Mouse (Mus musculus) CH12.LX (cell line): Measurements from ENCODE around the gene Cotl1. TPM values are rescaled to one million over a fixed set of nuclear protein-coding genes. Genes with fewer than 3 reads are reported as not detected.

ENCODE experiments used
- DNase-seq: peaks from one replicate; pipeline ENCODE4 v3.0.0-alpha.2; 2013; ENCODE audit errors: extremely low read depth
- H3K27ac ChIP-seq: 2 replicates; pipeline ENCODE4 v1.5.1; 2012; ENCODE audit warnings: low read depth, mild to moderate bottlenecking, control low read depth, moderate library complexity; ENCODE audit not compliant: insufficient read depth
- H3K27me3 ChIP-seq: replicated peaks from 2 replicates; pipeline ENCODE3; 2012; ENCODE audit warnings: inconsistent platforms
- H3K36me3 ChIP-seq, 2 experiments: replicated peaks in 1 of 2; 2 replicates each; pipeline versions ENCODE3 to v1.6.1; 2012; ENCODE audit warnings: inconsistent platforms in 1 of 2, low read length in 1 of 2, mild to moderate bottlenecking in 1 of 2, mixed read lengths in 1 of 2, moderate library complexity in 1 of 2; ENCODE audit not compliant: control insufficient read depth in 1 of 2, insufficient read depth in 1 of 2
- H3K4me1 ChIP-seq, 2 experiments: 2 replicates each; pipeline ENCODE4 v1.6.1; 2012; ENCODE audit warnings: inconsistent platforms in 1 of 2, moderate library complexity in 1 of 2; ENCODE audit not compliant: insufficient read depth in 2 of 2, control insufficient read depth in 1 of 2
- H3K4me2 ChIP-seq: 2 replicates; pipeline ENCODE4 v1.6.1; 2012; ENCODE audit warnings: low read depth, mild to moderate bottlenecking, control low read depth; ENCODE audit not compliant: poor library complexity, insufficient read depth, severe bottlenecking
- H3K4me3 ChIP-seq, 3 experiments: fragments of 150-350 bp in 1 of 3; sonication (generic) in 1 of 3; replicated peaks in 1 of 3; 2 replicates each; pipeline versions ENCODE3 to v1.5.1; 2011 to 2012; ENCODE audit warnings: low read depth in 2 of 3, low read length in 2 of 3, mild to moderate bottlenecking in 2 of 3, moderate library complexity in 2 of 3, control low read depth in 1 of 3, improper control_type of control experiment in 1 of 3, inconsistent platforms in 1 of 3, mixed read lengths in 1 of 3; ENCODE audit not compliant: poor library complexity in 1 of 3
- H3K79me2 ChIP-seq: replicated peaks from 2 replicates; pipeline ENCODE4 v1.6.1; 2012; ENCODE audit warnings: mild to moderate bottlenecking, moderate library complexity; ENCODE audit not compliant: control insufficient read depth, poor library complexity, insufficient read depth, severe bottlenecking; ENCODE audit errors: extremely low read depth
- H3K9ac ChIP-seq: 2 replicates; pipeline ENCODE4 v1.6.1; 2012; ENCODE audit warnings: low read depth, mild to moderate bottlenecking, control low read depth, moderate library complexity; ENCODE audit not compliant: insufficient read depth
- H3K9me3 ChIP-seq: replicated peaks from 2 replicates; pipeline ENCODE3; 2012; ENCODE audit warnings: low read length, inconsistent platforms, mixed read lengths
- BHLHE40 ChIP-seq: IDR thresholded peaks from 2 replicates; pipeline ENCODE4 v1.6.1; 2011; ENCODE audit warnings: mild to moderate bottlenecking, low read depth, low read length, improper control_type of control experiment
- CHD1 ChIP-seq: IDR thresholded peaks from 2 replicates; pipeline ENCODE4 v1.6.1; 2012; ENCODE audit warnings: low read depth, low read length, improper control_type of control experiment, inconsistent platforms
- CTCF ChIP-seq, 2 experiments: IDR thresholded peaks in 1 of 2; conservative IDR thresholded peaks in 1 of 2; 2 replicates each; pipeline ENCODE4 v1.5.1; 2011 to 2012; ENCODE audit warnings: low read depth in 2 of 2, low read length in 2 of 2, improper control_type of control experiment in 1 of 2, inconsistent platforms in 1 of 2, mild to moderate bottlenecking in 1 of 2, moderate library complexity in 1 of 2
- EP300 ChIP-seq: IDR thresholded peaks from 2 replicates; pipeline ENCODE4 v1.6.1; 2011; ENCODE audit warnings: low read length, improper control_type of control experiment
- ETS1 ChIP-seq: conservative IDR thresholded peaks from 2 replicates; pipeline ENCODE4 v1.6.1; 2012; ENCODE audit warnings: low read depth, mild to moderate bottlenecking, inconsistent platforms, low read length, improper control_type of control experiment, moderate library complexity
- HCFC1 ChIP-seq: IDR thresholded peaks from 2 replicates; pipeline ENCODE4 v1.6.1; 2012; ENCODE audit warnings: low read depth, mild to moderate bottlenecking, inconsistent platforms, low read length, improper control_type of control experiment
- JUN ChIP-seq: IDR thresholded peaks from 2 replicates; pipeline ENCODE4 v1.6.1; 2011; ENCODE audit warnings: low read depth, mild to moderate bottlenecking, low read length, improper control_type of control experiment, moderate library complexity; ENCODE audit not compliant: insufficient read depth
- KAT2A ChIP-seq: IDR thresholded peaks from 2 replicates; pipeline ENCODE4 v1.6.1; 2012; ENCODE audit warnings: low read length, improper control_type of control experiment, inconsistent platforms; ENCODE audit not compliant: insufficient replicate concordance
- MAFK ChIP-seq: IDR thresholded peaks from 2 replicates; pipeline ENCODE4 v1.6.1; 2011; ENCODE audit warnings: low read length, improper control_type of control experiment; ENCODE audit not compliant: insufficient replicate concordance
- MAX ChIP-seq: IDR thresholded peaks from 2 replicates; pipeline ENCODE4 v1.6.1; 2011; ENCODE audit warnings: low read length, improper control_type of control experiment
- MEF2A ChIP-seq: IDR thresholded peaks from 2 replicates; pipeline ENCODE4 v1.6.1; 2014; ENCODE audit warnings: low read depth, mild to moderate bottlenecking, inconsistent platforms, low read length, improper control_type of control experiment, borderline replicate concordance
- NELFE ChIP-seq: IDR thresholded peaks from 2 replicates; pipeline ENCODE4 v1.6.1; 2011; ENCODE audit warnings: low read depth, low read length, improper control_type of control experiment
- RAD21 ChIP-seq: IDR thresholded peaks from 2 replicates; pipeline ENCODE4 v1.6.1; 2011; ENCODE audit warnings: low read depth, mild to moderate bottlenecking, low read length, improper control_type of control experiment, moderate library complexity
- RCOR1 ChIP-seq: conservative IDR thresholded peaks from 2 replicates; pipeline ENCODE4 v1.6.1; 2012; ENCODE audit warnings: low read depth, mild to moderate bottlenecking, inconsistent platforms, low read length, improper control_type of control experiment
- SMC3 ChIP-seq: IDR thresholded peaks from 2 replicates; pipeline ENCODE4 v1.6.1; 2011; ENCODE audit warnings: low read depth, low read length, improper control_type of control experiment
- TBP ChIP-seq: conservative IDR thresholded peaks from 2 replicates; pipeline ENCODE4 v1.6.1; 2011; ENCODE audit warnings: low read depth, low read length, improper control_type of control experiment
- TCF12 ChIP-seq: IDR thresholded peaks from 2 replicates; pipeline ENCODE4 v1.6.1; 2014; ENCODE audit warnings: low read depth, mild to moderate bottlenecking, inconsistent platforms, low read length, improper control_type of control experiment
- UBTF ChIP-seq: IDR thresholded peaks from 2 replicates; pipeline ENCODE4 v1.6.1; 2012; ENCODE audit warnings: low read depth, mild to moderate bottlenecking, inconsistent platforms, low read length, improper control_type of control experiment, moderate library complexity
- USF2 ChIP-seq: conservative IDR thresholded peaks from 2 replicates; pipeline ENCODE4 v1.6.1; 2011; ENCODE audit warnings: low read depth, low read length, improper control_type of control experiment
- ZC3H11A ChIP-seq: IDR thresholded peaks from 2 replicates; pipeline ENCODE4 v1.6.1; 2012; ENCODE audit warnings: low read depth, mild to moderate bottlenecking, inconsistent platforms, low read length, improper control_type of control experiment
- ZNF384 ChIP-seq: IDR thresholded peaks from 2 replicates; pipeline ENCODE4 v1.6.1; 2012; ENCODE audit warnings: low read depth, low read length, improper control_type of control experiment, inconsistent platforms
- dilution Hi-C: fragments of 300-500 bp; cut with MboI; formaldehyde crosslinking; loops from 2 replicates; pipeline ENCODE4 v1.14.3; 2020; ENCODE audit warnings: low sequenced_read_pairs; ENCODE audit not compliant: extremely low pct_unique_long_range_greater_than_20kb, extremely low pct_ligation_motif_present
- in situ Hi-C: fragments of 300-500 bp; cut with MboI; formaldehyde crosslinking; loops from 3 replicates; pipeline ENCODE4 v1.14.3; 2019; ENCODE audit warnings: low sequenced_read_pairs, low pct_ligation_motif_present, low pct_unique_long_range_greater_than_20kb, mixed read lengths
- polyA plus RNA-seq: library from polyadenylated mRNA; unstranded; fragments of >175 nt; gene quantifications from 2 replicates; pipeline ENCODE4 v1.2.1, GENCODE M21; 2012; ENCODE audit warnings: low read depth; ENCODE audit not compliant: insufficient read length
- total RNA-seq, 2 experiments: library from RNA; depleted of rRNA; stranded (reverse); fragments of 300-350 nt in 1 of 2; fragments of >200 nt in 1 of 2; gene quantifications; 2 replicates each; pipeline ENCODE4 v1.2.3; 2012 to 2014

Cotl1 gene
- total and polyA plus RNA-seq, 3 experiments = 59.6 to 375 (median 135) TPM

GRCm38 (mm10) chr8:119838983-119839340 is 1.4 kb downstream of the Cotl1 start:
- peak overlapping the region in 2 of 3 experiments; percentile 61 to 87 for H3K4me3 ChIP-seq

DNA sequence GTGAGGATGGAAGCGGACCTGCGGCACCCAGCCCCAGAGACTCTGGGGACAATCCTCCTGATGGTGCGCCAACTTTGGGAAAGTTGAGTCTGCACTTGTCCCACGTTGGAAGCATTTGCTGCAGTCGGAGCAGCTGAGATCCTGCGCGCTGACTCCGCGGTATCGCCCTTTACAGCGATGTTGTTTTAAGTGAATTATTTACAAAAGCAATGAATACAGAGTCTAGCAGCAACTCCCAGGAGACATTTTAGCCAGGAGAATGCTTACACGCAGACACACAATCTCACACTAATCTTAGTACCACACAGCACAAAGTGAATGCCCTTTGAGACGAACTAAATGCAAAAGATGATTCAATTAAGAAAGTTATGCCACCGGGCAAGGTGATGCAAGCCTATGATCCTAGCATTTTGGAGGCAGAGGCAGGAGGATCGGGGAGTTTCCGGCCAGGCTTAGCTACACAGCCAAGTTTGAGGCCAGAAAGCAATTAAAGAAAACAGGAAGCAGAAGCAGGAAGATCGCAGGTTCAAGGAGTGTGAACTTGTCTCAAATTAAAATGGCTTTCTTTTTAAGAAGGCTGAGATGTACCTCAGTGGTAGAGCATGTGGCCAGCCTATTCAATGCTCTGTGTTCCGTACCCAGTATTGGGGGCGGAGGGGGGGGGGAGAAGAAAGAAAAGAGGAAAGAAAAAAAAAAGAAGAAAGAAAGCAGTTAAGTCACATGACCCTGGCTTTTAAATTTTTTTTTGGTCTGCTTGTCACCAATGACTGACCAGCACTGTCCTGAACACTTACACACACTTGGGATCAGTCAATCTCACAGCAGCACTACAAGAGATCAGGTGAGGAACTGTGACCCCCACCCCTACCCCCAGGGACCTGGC is 2.0 kb downstream of the Cotl1 start:
- no peak overlapping the region for H3K27ac ChIP-seq
- in situ Hi-C loops (no loop called here), dilution Hi-C loops (no loop called here)
- H3K36me3 ChIP-seq = peaks cover 5 to 49% of the 10 kb centered on the region in 2 experiments
- H3K27me3 ChIP-seq = no peaks in the 10 kb centered on the region
- H3K9me3 ChIP-seq = no peaks in the 10 kb centered on the region
- H3K4me3 ChIP-seq = peak overlapping the region in 1 of 3 experiments; percentile 87
- no peak overlapping the region for H3K9ac ChIP-seq
- no peak overlapping the region; the same call in 1 of the 2 replicates for H3K4me2 ChIP-seq
- H3K79me2 ChIP-seq = no peaks in the 10 kb centered on the region
- no peak for TF ChIP-seq EP300
- no peak for TF ChIP-seq CHD1
- TF ChIP-seq KAT2A = no peak
- no peak for TF ChIP-seq RAD21
- peak; percentile 23; the same call in 1 of the 2 replicates for TF ChIP-seq USF2
- no peak for TF ChIP-seq JUN
- TF ChIP-seq ZNF384 = peak; percentile 47; the same call in 1 of the 2 replicates
- H3K4me1 ChIP-seq = peaks cover 8 to 66% of the 10 kb centered on the region in 2 experiments; a peak in 3 of 4 replicates
- DNase-seq = no peak

More at GRCm38 (mm10) chr8:119838983-119839340, 1.4 kb downstream of the Cotl1 start:
- Histone ChIP-seq H3K9ac (no peak overlapping the region), H3K27ac (no peak overlapping the region), H3K9me3 (no peaks in the 10 kb centered on the region), H3K4me1 (peaks cover 3 to 61% of the 10 kb centered on the region in 2 experiments; a peak in 3 of 4 replicates), H3K4me2 (no peak overlapping the region; the same call in 1 of the 2 replicates), H3K79me2 (no peaks in the 10 kb centered on the region), H3K36me3 (peaks cover under 1 to 44% of the 10 kb centered on the region in 2 experiments), H3K27me3 (no peaks in the 10 kb centered on the region)
- no peak for DNase-seq
- dilution Hi-C loops (no loop called here), in situ Hi-C loops (no loop called here)
- no peak for TF ChIP-seq RAD21
- TF ChIP-seq BHLHE40 = no peak
- TF ChIP-seq CHD1 = no peak
- TF ChIP-seq RCOR1 = no peak
- TF ChIP-seq ZC3H11A = no peak
- no peak for TF ChIP-seq TCF12
- no peak for TF ChIP-seq KAT2A
- no peak for TF ChIP-seq ETS1
- no peak for TF ChIP-seq CTCF (conservative IDR thresholded peaks at IDR 0.05 in 1 of 2, IDR thresholded peaks at IDR 0.05 in 1 of 2; ENCODE audit: low read depth in 2 of 2, low read length in 2 of 2)
- TF ChIP-seq MAX = no peak
- no peak for TF ChIP-seq NELFE
- no peak for TF ChIP-seq TBP
- TF ChIP-seq SMC3 = no peak
- TF ChIP-seq ZNF384 = no peak
- TF ChIP-seq HCFC1 = no peak
- TF ChIP-seq UBTF = no peak
- TF ChIP-seq EP300 = no peak
- no peak for TF ChIP-seq MAFK
- no peak for TF ChIP-seq MEF2A
